Comparison of ENCODE assay signal across 9 mouse cellular contexts in the genomic region with DNA sequence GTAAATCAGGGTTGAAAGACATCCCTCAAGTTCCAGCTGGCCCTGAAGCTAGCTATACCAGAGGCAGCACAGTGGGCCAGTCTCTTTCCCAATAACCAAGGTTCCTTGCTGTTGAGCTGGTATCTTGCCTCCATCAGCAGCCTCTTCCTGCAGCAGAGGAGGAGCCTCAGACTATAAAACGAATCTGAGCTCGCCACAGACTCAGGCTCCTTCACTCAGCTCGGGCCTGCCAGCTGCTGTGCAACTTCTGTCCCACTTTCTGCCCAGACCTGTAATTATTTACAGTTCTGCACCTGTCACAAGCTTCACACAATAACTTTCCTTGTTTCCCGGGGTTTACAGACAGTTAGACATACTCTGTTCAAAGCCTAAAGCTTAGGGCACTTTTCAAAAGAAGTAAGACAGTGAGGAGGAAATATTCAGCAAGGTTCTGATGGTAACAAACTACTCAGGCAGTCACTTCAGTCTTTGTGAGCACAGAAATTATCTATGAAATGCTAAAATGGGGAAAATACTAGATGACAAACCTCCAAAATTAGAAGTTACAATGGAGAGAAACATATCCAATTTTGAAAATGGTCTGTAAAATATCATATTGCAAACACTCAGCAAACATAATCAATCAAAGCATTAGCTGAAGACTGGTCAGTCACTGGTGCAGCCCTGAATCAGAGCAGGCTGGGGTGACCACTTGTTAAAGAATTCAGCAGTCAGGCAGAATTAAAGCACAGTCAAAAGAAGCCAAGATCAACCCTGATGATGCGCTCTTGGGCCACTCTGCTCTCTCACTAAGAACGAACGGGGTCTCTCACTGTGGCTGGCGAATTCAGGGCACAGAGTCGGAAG.
DNase-seq lines count a peak whose midpoint lies in the region; ATAC-seq lines count a peak whose summit lies in the region.
"Had no signal": no experiment of that assay in that cellular context is flagged by ENCODE, and none has a peak within 500 bp of the region (broad histone marks: within the 10 kb centered on the region; RNA-seq: fewer than 3 reads in every experiment).

No protein-coding gene starts in this region.

- peaks cover 11% of the 10 kb centered on the region for H3K4me1 ChIP-seq in kidney, embryonic 15.5 days
- peaks cover 8% of the 10 kb centered on the region for H3K4me1 ChIP-seq in forebrain, embryonic 10.5 days
- peaks cover 26% of the 10 kb centered on the region for H3K4me1 ChIP-seq in limb, embryonic 12.5 days (replicated peaks)

- H3K4me2 ChIP-seq in kidney, embryonic 15.5 days, result no peak overlapping the region
- H3K4me2 ChIP-seq in limb, embryonic 12.5 days, result no peak overlapping the region
- H3K4me2 ChIP-seq: heart, embryonic 15.5 days had no signal

- H3K27me3 ChIP-seq in kidney, embryonic 15.5 days, result no peaks in the 10 kb centered on the region
- H3K27me3 ChIP-seq in forebrain, embryonic 10.5 days (ENCODE audit: poor library complexity, severe bottlenecking), result no peaks in the 10 kb centered on the region
- H3K27me3 ChIP-seq in limb, embryonic 12.5 days, result no peaks in the 10 kb centered on the region
- H3K27me3 ChIP-seq: heart, embryonic 15.5 days had no signal

- ATAC-seq in kidney, embryonic 15.5 days (replicated peaks; ENCODE audit: low FRiP score), result no peak
- peak; percentile 59; the same call in 1 of the 2 replicates for ATAC-seq in limb, embryonic 12.5 days (ENCODE audit: insufficient number of reproducible peaks, insufficient read depth, low FRiP score, low TSS enrichment, low read depth)

- DNase-seq in kidney, adult 11 months, result no peak
- peak; percentile 64 for DNase-seq in NIH3T3 (ENCODE audit: low read depth)
- DNase-seq in forebrain, embryonic 10.5 days (ENCODE audit: extremely low spot score, low spot score), result no peak
- no peak for DNase-seq in left cerebral cortex, adult 11 months (ENCODE audit: low spot score)
- no peak for DNase-seq in spleen, postnatal 14 days (ENCODE audit: low spot score in 2 of 2)
- no peak for DNase-seq in adrenal gland, postnatal 4 days (ENCODE audit: low spot score in 2 of 2)

- no peaks in the 10 kb centered on the region for H3K9me3 ChIP-seq in kidney, embryonic 15.5 days (replicated peaks)
- no peaks in the 10 kb centered on the region for H3K9me3 ChIP-seq in forebrain, embryonic 10.5 days
- no peaks in the 10 kb centered on the region for H3K9me3 ChIP-seq in limb, embryonic 12.5 days
- H3K9me3 ChIP-seq: heart, embryonic 15.5 days had no signal

- no peak overlapping the region for H3K4me3 ChIP-seq in kidney, embryonic 15.5 days (replicated peaks)
- H3K4me3 ChIP-seq in forebrain, embryonic 10.5 days, result no peak overlapping the region
- H3K4me3 ChIP-seq in limb, embryonic 12.5 days (replicated peaks), result no peak overlapping the region
- H3K4me3 ChIP-seq: heart, embryonic 15.5 days had no signal

- WGBS in kidney, embryonic 15.5 days, result 62% methylated on average over 9 of the region's 9 CpGs
- WGBS in forebrain, embryonic 10.5 days, result 81% methylated on average over 9 of the region's 9 CpGs
- WGBS in limb, embryonic 12.5 days, result 34% methylated on average over 9 of the region's 9 CpGs

- H3K9ac ChIP-seq in kidney, embryonic 15.5 days, result no peak overlapping the region
- no peak overlapping the region for H3K9ac ChIP-seq in limb, embryonic 12.5 days (replicated peaks)
- H3K9ac ChIP-seq: heart, embryonic 15.5 days had no signal

- peak overlapping the region; percentile 59 for H3K27ac ChIP-seq in kidney, embryonic 15.5 days
- peak overlapping the region; percentile 51; the same call in 1 of the 2 replicates for H3K27ac ChIP-seq in forebrain, embryonic 10.5 days
- peak overlapping the region; percentile 65 for H3K27ac ChIP-seq in limb, embryonic 12.5 days
- H3K27ac ChIP-seq: heart, embryonic 15.5 days had no signal

- no peaks in the 10 kb centered on the region for H3K36me3 ChIP-seq in kidney, embryonic 15.5 days
- no peaks in the 10 kb centered on the region for H3K36me3 ChIP-seq in forebrain, embryonic 10.5 days (replicated peaks)
- no peaks in the 10 kb centered on the region for H3K36me3 ChIP-seq in limb, embryonic 12.5 days
- H3K36me3 ChIP-seq: heart, embryonic 15.5 days had no signal
